Mouse (Mus musculus) C2C12 (cell line): Measurements from ENCODE around the gene Mrps18c. TPM values are rescaled to one million over a fixed set of nuclear protein-coding genes. Genes with fewer than 3 reads are reported as not detected.

Experiments
- H3K27me3 ChIP-seq: one replicate; pipeline ENCODE4 v1.6.1; 2011; ENCODE audit not compliant: control insufficient read depth, insufficient read depth, insufficient read length
- H3K36me3 ChIP-seq: one replicate; pipeline ENCODE4 v1.6.1; 2011; ENCODE audit not compliant: control insufficient read depth, insufficient read depth
- H3K4me3 ChIP-seq: one replicate; pipeline ENCODE4 v1.5.1; 2011; ENCODE audit warnings: mild to moderate bottlenecking, control low read depth; ENCODE audit not compliant: poor library complexity, insufficient read depth, severe bottlenecking
- H3K79me2 ChIP-seq: one replicate; pipeline ENCODE4 v1.6.1; 2011; ENCODE audit not compliant: control insufficient read depth, insufficient read depth
- H3K79me3 ChIP-seq: one replicate; pipeline ENCODE4 v1.6.1; 2011; ENCODE audit warnings: low read depth, control low read depth
- H3ac ChIP-seq: one replicate; pipeline ENCODE3; 2011; ENCODE audit warnings: low read depth; ENCODE audit not compliant: control insufficient read depth, insufficient read length
- CEBPB ChIP-seq: IDR thresholded peaks from one replicate; pipeline ENCODE4 v1.6.1; 2011; ENCODE audit warnings: low read depth, mild to moderate bottlenecking, control low read depth, moderate library complexity
- CTCF ChIP-seq: IDR thresholded peaks from one replicate; pipeline ENCODE4 v1.5.1; 2011; ENCODE audit not compliant: control insufficient read depth, insufficient read depth, insufficient read length
- FOSL1 ChIP-seq: IDR thresholded peaks from one replicate; pipeline ENCODE4 v1.8.0; 2011; ENCODE audit warnings: mild to moderate bottlenecking, low read length; ENCODE audit not compliant: poor library complexity, insufficient read depth, severe bottlenecking
- MAX ChIP-seq: IDR thresholded peaks from one replicate; pipeline ENCODE4 v1.6.1; 2011; ENCODE audit warnings: mild to moderate bottlenecking, control low read depth
- MYOD1 ChIP-seq: IDR thresholded peaks from one replicate; pipeline ENCODE4 v1.6.1; 2011; ENCODE audit warnings: low read depth; ENCODE audit not compliant: control insufficient read depth, insufficient read length
- MYOG ChIP-seq: IDR thresholded peaks from one replicate; pipeline ENCODE4 v1.6.1; 2011; ENCODE audit not compliant: control insufficient read depth, insufficient read length; ENCODE audit errors: extremely low read depth
- USF1 ChIP-seq: IDR thresholded peaks from one replicate; pipeline ENCODE4 v1.6.1; 2011; ENCODE audit warnings: low read depth, mild to moderate bottlenecking, control low read depth, moderate library complexity
- polyA plus RNA-seq: library from polyadenylated mRNA; unstranded; fragments of >200 nt; fragmentation: generic; extraction: Trizol; gene quantifications from one replicate; pipeline ENCODE4 v1.2.1, GENCODE M21; 2012; ENCODE audit warnings: missing spikeins

The Mrps18c gene
- polyA plus RNA-seq, 1 experiment: 80.6 TPM

- Histone ChIP-seq H3K79me3 (peaks cover 11% of the 10 kb centered on the region), H3ac (peak within 1 kb of the TSS; percentile 97), H3K36me3 (peaks cover 11% of the 10 kb centered on the region), H3K79me2 (peaks cover 11% of the 10 kb centered on the region), H3K4me3 (peak within 1 kb of the TSS; percentile 71), H3K27me3 (no peaks in the 10 kb centered on the region)
- TF ChIP-seq CTCF (no peak), FOSL1 (no peak), MAX (no peak)
Measured at GRCm38 (mm10) chr5:100820483-100821184, 22.2 kb downstream of the Mrps18c start, which contains the start of gene Abraxas1. Gene Abraxas1, minus strand, starts transcription at chr5:100820965.

- no peak for TF ChIP-seq USF1
- TF ChIP-seq MAX: no peak
- peak; percentile 81 for TF ChIP-seq CEBPB
- no peak for TF ChIP-seq MYOG
- TF ChIP-seq CTCF: no peak
- no peak for TF ChIP-seq MYOD1
- peaks cover 11% of the 10 kb centered on the region for H3K79me2 ChIP-seq
- peaks cover 11% of the 10 kb centered on the region for H3K36me3 ChIP-seq
- peaks cover 11% of the 10 kb centered on the region for H3K79me3 ChIP-seq
- no peak overlapping the region for H3K4me3 ChIP-seq
- no peaks in the 10 kb centered on the region for H3K27me3 ChIP-seq
- no peak overlapping the region for H3ac ChIP-seq
Measured at GRCm38 (mm10) chr5:100821375-100821774, 22.9 kb downstream of the Mrps18c start.

- Histone ChIP-seq H3K27me3 (no peaks in the 10 kb centered on the region), H3ac (no peak overlapping the region), H3K79me3 (peaks cover 11% of the 10 kb centered on the region), H3K79me2 (peaks cover 11% of the 10 kb centered on the region), H3K36me3 (peaks cover 3% of the 10 kb centered on the region), H3K4me3 (no peak overlapping the region)
- no peak for TF ChIP-seq MAX
- no peak for TF ChIP-seq USF1
- no peak for TF ChIP-seq MYOG
- TF ChIP-seq MYOD1: no peak
- no peak for TF ChIP-seq FOSL1
- TF ChIP-seq CTCF: no peak
- TF ChIP-seq CEBPB: no peak
Measured at GRCm38 (mm10) chr5:100822826-100823225, 24.4 kb downstream of the Mrps18c start.

GRCm38 (mm10) chr5:100825975-100826374 is 27.5 kb downstream of the Mrps18c start:
- Histone ChIP-seq H3K27me3 (peaks cover 5% of the 10 kb centered on the region), H3ac (no peak overlapping the region), H3K4me3 (no peak overlapping the region), H3K36me3 (no peaks in the 10 kb centered on the region), H3K79me2 (no peaks in the 10 kb centered on the region), H3K79me3 (no peaks in the 10 kb centered on the region)
- TF ChIP-seq CTCF: no peak
- no peak for TF ChIP-seq FOSL1
- no peak for TF ChIP-seq MAX
- no peak for TF ChIP-seq MYOG
- TF ChIP-seq USF1: no peak
- TF ChIP-seq MYOD1: no peak
- TF ChIP-seq CEBPB: no peak

GRCm38 (mm10) chr5:100826531-100826930 is 28.1 kb downstream of the Mrps18c start:
- no peak overlapping the region for H3K4me3 ChIP-seq
- H3K36me3 ChIP-seq: no peaks in the 10 kb centered on the region
- H3K79me2 ChIP-seq: no peaks in the 10 kb centered on the region
- no peak overlapping the region for H3ac ChIP-seq
- H3K79me3 ChIP-seq: no peaks in the 10 kb centered on the region
- TF ChIP-seq MYOG: no peak
- no peak for TF ChIP-seq USF1
- no peak for TF ChIP-seq MAX
- no peak for TF ChIP-seq CEBPB
- TF ChIP-seq FOSL1: no peak
- no peak for TF ChIP-seq CTCF
- no peak for TF ChIP-seq MYOD1
- H3K27me3 ChIP-seq: peaks cover 5% of the 10 kb centered on the region

- H3K27me3 ChIP-seq: peaks cover 5% of the 10 kb centered on the region
- H3K36me3 ChIP-seq: no peaks in the 10 kb centered on the region
- H3ac ChIP-seq: no peak overlapping the region
- no peak overlapping the region for H3K4me3 ChIP-seq
- H3K79me2 ChIP-seq: no peaks in the 10 kb centered on the region
- H3K79me3 ChIP-seq: no peaks in the 10 kb centered on the region
- no peak for TF ChIP-seq USF1
- no peak for TF ChIP-seq MYOG
- TF ChIP-seq MAX: no peak
- no peak for TF ChIP-seq CEBPB
- TF ChIP-seq CTCF: no peak
- TF ChIP-seq FOSL1: no peak
- no peak for TF ChIP-seq MYOD1
Measured at GRCm38 (mm10) chr5:100828701-100829100, 30.3 kb downstream of the Mrps18c start.
